Mouse (Mus musculus) layer of hippocampus, postnatal 36 days (tissue): Measurements from ENCODE around the gene Cd44. TPM values are rescaled to one million over a fixed set of nuclear protein-coding genes. Genes with fewer than 3 reads are reported as not detected.

ENCODE experiments used
- DNase-seq, 2 experiments: peaks; one replicate each; pipeline ENCODE4 v3.0.0; 2022
- total RNA-seq, 2 experiments: library from RNA; stranded (reverse); gene quantifications; 2 replicates each; pipeline ENCODE4 v1.2.3; 2021

The Cd44 gene
- 1 to 10 TPM; 3.4 to 4.1 TPM for total RNA-seq

DNA sequence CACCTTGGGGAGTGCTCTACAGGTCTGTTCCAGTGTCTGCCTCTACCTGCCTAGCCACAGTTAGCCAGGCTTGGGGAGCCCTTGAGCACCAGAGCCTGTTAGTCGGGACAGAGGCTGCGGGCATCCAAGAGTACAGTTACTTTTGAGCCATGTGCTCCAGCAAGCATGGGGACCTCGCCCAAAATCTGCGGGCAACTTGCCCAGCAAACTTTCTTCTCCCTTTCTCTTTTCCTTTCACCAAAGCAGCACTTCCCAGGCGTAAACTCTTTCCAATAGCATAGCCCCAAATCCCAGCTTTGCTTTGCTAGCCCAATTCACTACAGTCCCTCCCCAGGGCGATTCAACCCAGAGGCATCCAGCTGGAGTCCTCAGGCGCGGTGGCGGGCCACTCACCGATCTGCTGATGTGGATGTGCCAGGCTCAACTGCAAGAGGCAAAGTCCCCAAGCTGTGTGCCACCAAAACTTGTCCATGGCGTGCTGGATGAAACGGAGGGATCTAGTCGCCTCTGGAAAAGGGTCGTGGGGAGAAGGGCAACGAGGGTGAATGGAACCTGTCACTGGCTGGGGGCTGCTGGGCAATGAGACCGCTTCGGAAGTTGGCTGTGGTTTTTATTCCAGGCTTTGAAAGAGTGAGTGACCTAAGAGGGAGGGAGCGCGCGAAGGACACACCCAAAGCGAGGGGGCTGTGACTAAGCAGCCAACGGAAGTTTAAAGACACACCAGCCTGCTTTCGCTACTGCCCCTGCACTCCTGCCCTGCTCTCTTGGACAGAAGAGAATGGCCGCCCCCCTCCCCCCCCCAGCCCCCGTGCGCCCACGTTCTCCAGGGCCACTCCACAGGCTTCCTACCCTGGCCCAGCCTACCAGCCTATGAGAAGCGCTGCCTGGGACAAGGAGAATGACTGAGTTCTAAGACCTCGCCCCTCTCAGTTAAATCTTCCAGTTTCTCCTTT is at the start of gene Cd44:
Cd44 (minus strand) TSS at position 791 of the 953 bp plus-strand sequence.
- DNase-seq, result no peak

DNA sequence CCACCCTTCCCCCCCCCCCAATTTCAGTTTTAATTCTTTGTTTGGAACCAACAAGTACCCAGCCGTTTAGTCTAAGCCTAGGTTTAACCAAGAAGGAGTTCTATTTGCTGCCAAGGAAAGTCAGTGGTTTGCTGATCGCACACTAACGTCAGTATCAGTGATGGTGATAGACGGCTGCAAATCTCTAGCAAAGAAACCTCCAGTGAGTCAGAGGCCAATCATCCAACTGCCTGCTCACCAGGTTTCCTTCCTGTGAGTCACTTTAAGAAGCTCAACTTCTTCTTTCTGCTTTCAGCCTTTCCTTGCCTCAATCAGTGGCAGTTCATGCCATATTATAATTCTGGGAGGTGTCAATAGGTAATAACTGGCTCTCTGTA is 47.0 kb upstream of the Cd44 start:
- no peak for DNase-seq

DNA sequence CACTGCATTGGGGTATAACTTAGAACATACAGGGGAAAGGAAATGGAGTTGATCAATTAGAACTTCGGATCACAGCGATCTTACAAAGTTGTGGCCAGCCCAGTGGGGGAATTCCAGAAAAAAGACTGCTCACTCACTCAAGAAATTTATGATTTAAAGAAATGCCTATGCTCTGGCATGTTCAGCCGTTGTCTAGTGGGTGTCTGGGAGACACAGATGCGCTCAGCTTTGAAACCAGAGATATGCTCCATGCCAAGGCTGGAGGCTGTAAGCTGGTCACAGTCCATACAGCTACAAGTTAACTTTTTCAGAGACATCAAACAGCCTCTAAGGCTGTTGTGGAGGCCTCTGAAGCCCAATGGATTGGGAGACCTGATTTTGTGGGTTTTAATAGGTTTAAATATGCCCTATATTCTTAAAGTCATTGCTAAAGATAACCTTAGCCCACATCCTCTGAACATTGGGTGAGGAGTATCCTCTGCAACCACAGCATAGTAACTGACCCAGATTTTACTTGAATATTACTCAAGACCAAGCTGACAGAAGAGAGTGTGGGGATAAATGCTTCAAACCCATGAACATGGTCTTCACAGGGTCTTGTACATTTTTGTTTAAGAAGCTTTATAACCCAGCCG is 46.5 kb upstream of the Cd44 start:
- DNase-seq, result no peak

DNA sequence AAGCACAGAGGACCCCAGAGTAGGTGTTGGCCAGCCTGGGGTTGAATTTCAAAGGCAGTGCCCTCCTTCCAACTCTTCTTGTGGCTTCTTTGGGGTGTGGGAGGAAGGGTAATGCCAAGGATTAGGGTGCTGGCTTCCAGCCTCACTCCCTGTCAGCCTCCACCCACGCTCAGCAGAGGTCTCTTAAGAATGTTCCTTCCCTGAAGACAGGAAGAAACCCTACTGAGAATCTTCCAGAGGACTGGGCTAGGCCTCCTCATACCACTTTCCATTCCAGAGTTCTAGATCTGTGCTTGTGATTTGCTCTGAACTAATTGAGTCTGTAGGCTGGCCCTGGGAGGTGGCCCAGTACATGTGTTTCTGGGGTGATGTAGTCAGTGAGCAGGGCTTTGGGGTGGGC is 43.6 kb upstream of the Cd44 start:
- DNase-seq, result no peak

DNA sequence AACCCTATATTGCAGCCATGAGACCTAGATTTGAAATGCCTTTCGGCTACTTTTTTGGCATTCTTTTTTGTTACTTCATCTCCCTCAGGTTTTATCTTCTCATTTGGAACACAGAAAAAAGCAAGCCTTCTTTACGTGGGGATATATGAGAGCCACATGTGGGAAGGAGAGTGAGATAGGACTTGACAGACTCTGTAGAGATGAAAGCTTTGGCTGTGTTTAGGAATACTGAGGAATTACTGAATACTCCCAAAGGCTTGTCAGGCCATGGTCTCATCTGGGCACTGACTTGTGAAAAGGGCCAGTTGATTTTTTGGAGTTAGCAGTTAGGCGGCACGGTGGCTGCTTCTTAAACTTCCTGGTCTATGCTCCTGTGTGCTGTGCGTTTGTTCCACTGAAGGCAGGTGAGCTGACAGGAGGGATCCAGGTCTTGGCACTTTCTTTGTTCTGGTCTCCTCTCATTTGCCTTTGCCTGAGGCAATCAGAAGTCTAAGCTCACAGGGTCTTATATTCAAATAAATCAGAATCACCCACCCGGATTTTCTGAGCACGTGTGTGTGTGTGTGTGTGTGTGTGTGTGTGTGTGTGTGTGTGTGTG is 43.0 kb upstream of the Cd44 start:
- DNase-seq, result no peak

DNA sequence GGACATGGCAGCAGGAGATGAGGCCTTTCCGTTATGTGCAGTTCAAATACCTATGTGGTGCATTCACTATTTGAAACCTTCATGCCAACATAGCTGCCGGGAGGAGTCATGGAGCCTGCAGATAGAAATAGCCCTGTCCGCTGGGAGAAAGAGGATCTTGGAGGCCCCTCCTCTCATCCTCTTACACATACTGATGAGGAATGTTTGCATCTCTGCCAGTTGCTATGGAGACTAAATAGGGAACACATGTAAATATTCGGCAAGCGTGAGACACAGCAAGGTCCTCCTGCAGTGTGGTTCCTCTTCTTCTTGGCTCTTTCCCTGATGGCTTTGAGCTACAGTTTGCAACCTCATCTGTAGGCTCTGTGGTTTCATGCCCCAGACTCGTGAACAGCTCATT is 42.5 kb upstream of the Cd44 start:
- peak in 1 of 2 experiments; percentile 13 for DNase-seq

DNA sequence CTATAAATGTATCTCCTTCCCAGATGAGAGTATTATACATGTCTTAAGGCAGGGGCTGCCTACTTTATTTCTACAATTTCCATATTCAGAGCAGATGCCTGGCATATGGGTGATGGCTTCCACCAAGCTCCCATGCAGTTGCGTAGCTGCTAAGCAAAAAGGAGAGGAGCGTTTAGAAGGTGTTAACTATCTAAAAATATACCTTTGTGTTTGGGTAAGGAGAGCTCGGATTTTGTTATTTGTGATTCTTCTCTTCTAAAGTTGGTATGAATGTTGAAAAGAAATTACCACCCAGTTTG is 41.3 kb upstream of the Cd44 start:
- DNase-seq, result no peak

DNA sequence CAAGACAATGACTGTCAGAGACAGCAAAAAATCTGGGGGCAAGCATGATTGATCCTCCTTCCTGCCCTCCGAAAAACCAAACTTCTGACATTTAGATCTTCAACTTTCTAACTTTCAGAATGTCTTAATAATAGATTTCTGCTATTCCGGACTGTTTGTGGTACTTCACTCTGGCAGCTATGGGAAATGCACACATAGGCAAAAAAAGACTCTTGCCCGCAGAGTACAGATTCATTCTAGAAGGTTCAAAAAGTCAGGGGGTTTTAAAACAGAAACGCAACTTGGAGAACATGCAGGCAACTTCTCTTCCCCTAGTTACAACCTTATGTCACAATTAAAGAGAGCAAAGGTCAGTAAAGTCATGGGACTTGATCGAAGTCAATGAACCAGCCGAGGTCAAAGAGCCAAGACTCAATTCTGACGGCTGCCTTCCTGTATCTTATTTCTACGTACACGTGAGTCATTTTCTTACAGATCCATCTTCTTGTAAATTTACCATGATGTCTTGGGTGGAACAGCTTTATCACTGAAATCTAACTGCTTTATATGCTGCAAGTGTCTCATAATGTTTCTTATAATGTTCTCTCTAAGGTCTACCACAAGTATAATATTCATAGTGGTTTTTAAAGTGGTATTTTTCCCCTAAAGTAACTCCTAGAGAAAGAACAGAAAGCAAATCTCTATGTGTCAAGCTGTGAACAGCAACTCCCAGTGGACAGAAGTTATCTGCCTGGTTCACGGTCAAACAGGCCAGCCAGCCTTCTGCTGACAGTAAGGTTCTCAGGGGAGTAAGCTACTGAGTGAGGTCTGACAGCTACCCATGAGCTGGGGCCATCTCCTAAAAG is 40.7 kb upstream of the Cd44 start:
- no peak for DNase-seq

DNA sequence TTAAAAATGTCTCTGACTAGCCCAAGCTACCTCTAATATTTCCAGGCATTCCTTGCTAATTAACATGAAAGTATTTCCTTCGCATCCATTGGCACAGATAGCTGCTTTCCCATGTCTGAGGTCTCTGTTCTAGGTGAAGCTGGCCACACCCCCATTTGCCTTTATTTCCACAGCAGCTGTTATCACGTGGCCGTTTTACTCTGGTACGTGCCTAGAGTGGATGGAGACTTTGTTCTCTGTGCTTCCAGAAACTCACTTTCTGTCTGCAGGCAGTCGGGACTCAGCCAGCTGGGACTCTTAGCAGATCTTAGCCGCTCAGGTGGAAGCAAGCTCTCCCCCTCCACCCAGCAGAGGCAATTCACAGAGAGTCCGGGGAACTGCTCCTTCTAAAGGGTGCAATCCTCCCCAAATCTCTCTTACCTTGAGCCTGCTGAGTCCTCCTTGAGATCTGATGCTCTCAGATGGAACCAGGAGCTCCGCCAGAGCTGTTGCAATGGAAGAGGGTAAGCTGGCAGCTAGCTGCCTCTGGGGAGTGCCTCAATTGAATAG is 39.4 kb upstream of the Cd44 start:
- no peak for DNase-seq

DNA sequence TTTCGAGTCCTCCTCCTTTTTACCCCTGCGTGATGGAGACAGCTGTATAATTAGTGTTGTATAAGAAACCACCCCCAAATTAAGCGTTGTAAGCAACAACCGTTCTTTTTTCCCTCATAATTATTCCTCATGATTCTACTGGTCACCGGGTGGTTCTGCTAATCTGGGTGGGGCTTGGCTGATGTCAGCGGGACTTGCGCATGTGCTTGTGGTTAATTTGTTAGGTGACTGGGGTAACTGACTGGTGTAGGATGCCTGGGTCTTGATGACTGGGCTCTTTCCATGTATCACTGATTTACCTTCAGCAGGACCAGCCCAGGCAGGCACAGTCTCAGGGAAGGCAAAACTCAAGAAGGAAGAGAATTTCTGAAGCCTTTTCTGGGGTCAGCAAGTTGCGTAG is 38.7 kb upstream of the Cd44 start:
- no peak for DNase-seq

DNA sequence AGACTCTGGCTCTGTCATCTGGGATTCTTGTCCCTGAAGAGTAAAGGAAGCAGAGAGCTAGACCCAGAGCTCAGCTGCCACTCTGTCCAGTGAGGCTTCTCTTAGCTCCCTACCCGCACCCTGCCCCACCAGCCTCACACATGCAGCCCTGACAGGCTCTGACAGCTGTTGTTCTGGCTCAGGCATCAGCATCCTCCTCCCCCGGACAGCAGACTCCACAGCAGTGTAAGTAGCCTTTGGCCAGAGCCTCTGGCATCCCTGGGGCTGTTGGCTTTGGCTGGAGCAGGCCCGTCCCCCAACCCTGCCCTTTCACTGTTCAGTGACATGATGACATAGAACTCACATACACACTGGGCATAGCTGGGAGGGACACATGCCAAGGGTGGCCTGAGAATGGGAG is 35.4 kb upstream of the Cd44 start:
- DNase-seq, result no peak

DNA sequence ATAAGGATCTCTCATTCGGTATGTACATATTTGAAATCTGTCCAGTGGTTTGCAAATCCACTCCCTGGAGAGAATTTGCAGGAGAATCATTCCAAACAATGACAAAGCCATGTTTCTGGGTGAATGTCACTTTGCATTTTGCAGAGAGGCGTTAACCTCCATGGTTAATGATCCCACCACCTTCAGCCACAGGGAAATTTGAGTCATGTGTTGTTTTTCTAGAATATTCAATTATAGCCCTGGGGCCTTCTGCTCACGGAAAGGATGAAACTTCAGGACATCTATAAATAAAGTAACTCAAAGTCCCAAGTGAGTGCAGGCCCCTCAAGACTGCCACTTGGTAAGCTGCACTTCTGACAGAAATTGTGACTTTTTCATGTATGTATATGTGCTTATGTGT is 33.4 kb upstream of the Cd44 start:
- DNase-seq, result no peak

DNA sequence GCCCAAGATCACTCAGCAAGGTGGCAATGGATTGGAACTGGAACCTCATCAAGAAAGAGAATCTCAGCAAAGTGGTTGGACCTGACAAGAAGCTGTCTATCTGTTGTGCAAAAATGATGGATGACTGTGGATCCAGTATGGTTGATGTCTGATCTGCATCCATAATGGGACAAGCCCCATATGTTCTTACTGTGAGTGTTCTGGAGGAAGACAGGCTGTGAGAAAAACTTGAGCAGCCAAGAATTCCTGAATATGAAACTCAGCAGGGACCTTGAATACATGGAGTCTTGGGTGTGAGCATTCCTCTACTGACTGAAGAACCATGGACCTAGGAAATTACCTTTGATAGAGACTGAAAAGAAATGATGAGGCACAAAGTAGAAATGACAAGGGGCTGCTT is 32.3 kb upstream of the Cd44 start:
- DNase-seq, result no peak

DNA sequence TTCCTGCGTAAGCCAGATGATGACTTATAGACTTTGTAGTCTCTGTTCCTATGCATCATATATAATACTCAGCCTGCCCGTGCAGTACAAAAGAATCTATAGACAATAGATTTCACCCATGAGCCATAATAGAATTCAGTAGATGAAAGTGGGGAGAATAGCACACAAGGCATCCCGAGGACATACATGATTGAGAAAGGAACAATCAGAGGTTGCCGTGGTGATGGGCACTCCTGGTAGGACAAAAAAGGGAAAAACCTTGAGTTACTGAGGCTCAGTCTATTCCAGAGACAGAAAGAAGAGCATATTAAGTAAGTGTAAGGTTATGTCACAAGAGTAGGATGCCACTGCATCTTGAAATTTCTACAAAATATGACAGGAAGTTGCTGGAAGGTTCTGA is 31.7 kb upstream of the Cd44 start:
- no peak for DNase-seq

DNA sequence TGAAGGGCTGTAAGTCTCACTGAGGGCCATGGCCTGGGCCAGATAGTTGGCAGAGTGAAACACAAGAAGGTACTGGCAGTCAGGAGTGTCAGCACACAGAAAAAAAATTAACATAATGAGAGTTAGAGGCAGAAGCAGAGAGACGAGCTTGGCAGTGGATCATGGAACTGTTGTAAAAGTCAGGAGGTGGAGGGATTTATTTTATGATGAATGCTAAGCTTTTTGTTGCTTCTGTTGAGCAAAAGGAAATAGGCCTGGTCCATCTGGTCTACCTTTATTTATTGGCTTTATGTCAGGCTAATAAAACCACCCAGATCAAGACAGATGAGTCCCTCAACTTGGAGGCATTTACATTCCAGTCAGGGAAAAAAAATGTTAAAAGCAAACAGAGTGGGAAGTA is 31.2 kb upstream of the Cd44 start:
- no peak for DNase-seq

DNA sequence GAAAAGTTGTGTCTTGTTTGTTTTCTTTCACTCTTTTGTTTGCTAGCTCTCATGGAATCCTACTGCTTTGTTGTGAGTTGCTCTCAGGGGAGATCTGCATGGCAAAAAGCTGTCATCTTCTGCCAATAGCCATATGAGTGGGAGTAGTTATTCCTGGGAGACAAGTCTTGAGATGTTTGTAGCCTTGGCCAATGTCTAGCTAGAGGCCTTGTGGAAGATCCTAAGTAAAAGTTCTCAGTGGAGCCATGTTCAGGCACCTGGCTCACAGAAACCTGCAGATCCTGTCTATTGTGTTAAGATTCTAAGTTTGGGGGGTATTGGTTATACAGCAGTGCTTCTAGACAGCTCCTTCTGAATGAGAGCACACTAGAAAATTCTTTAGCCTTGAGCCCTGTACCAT is 26.7 kb upstream of the Cd44 start:
- no peak for DNase-seq

DNA sequence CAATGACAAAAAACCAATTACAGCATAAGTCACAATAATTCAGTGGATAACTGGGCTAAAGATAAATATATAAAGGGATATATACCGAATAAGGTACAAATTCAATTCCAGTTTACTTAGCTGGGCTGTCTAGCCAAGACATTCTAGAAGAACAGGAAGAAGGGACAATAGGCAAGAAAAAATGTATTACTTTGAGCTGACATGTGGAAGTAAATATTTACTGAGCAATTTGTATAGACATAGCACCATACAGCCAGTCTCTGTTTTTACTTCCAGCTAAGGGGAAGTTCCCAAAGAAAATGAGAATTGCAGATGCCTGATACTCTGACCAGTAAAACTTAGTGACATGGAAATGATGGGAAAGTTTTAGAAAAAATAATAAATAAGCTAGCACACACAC is 23.0 kb upstream of the Cd44 start:
- no peak for DNase-seq

DNA sequence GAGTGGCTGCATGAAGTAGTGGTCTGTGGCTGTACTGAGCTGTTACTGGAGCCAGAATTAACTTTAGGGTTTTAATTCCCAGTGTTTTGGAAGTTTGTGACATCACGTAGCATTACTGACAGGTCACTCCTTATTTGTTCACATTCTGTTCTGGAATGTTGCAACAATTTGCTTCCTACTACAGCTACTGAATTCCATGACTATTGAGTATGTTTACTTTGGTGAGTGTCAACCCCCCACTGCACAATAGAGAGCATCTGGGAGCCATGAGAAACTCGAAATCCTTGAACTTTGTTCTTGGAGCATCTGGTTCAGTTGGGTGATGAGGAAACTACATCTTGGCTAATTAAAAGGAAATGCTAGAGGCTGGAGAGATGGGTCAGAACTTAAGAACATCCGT is 22.2 kb upstream of the Cd44 start:
- DNase-seq, result no peak

DNA sequence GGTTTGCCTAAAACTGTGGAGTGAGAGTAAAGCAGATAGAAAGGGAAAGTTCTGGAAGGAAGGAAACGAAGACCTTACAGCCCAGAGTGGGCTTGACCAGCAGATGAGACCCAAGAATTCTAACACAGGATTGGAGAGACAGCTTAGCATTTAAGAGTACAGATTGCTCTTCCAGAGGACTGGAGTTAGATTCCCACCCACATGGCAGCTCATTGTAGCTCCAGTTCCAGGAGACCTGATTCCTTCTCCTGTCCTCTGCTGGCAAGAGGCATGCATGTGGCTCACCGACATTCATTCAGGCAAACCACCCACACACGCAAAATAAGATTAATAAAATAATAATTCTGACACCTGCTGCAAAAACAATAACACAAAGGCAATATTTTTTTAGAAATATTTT is 20.6 kb upstream of the Cd44 start:
- no peak for DNase-seq

DNA sequence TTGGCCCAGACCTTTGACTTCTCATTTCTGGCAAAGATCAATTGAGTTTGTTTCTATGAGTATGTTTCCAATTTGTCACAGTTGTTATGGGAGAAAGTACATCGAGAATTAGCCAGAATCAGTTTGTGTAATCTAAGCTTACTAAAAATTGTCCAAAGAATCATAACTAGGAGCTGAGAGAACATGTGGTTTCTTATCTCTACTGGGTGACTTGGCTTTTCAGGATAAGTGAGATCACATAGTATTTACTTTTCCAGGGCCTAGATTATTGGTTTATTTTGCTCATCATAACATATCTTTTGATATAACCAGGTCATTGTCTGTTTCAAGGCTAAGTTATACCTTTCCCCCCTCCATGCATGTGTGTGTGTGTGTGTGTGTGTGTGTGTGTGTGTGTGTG is 16.8 kb upstream of the Cd44 start:
- no peak for DNase-seq

DNA sequence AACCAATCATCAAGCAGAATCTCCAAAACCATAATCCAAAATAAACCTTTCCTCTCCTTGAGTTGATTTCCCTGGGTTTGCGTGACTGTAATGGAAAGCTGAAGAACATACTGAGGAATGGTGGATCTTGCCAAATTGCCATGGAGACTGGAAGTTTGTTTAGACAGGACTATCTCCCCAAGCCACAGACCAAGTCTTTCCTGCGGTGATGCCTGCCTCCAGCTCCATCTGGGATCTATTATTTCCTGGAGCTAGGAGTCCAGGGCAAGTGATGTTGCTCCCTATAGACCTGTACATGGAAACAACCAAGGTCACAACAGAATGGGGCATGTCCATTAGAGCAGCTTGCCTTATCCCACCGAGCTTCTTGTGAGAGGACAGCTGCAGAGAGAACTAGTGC is 15.1 kb upstream of the Cd44 start:
- DNase-seq, result no peak

DNA sequence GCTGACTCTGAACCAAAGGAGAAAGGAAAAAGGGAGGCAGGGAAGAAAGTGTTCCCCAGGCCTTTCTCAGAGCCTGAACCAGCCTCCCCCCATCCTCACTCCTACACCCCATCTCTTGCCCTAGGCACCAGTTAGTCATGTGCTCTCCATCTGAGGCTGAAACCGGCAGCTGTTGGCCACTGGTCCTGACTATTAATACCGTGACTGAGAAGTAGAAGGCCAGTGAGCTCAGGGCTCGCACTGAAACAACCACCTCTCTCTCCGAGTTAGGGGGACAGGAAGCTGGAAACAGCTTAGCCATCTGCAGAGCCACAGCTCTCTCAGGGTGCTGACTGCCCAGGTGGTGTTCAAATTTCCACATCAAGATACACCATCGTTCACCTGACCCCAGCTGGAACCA is 13.2 kb upstream of the Cd44 start:
- no peak for DNase-seq
